9 mouse cellular contexts compared by ENCODE assay signal in genomic region chr11:99189154-99189582, GRCm38 (mm10). TPM values are rescaled to one million over a fixed set of nuclear protein-coding genes. Genes with fewer than 3 reads are reported as not detected.
DNase-seq lines count a peak whose midpoint lies in the region; ATAC-seq and TF ChIP-seq lines count a peak whose summit lies in the region.
"Had no signal": no experiment of that assay in that cellular context is flagged by ENCODE, and none has a peak within 500 bp of the region (broad histone marks: within the 10 kb centered on the region; RNA-seq: fewer than 3 reads in every experiment).

No protein-coding gene starts in this region.

- DNase-seq in kidney, adult 11 months: peak; percentile 12
- DNase-seq in ES-E14 (ENCODE audit: low read depth, low spot score): peak; percentile 62
- peak; percentile 66 for DNase-seq in gastrocnemius, adult 2 months
- peak; percentile 73 for DNase-seq in limb, embryonic 11.5 days (ENCODE audit: low spot score)
- peak; percentile 37 for DNase-seq in ovary, postnatal 36 days (ENCODE audit: low spot score)
- peak; percentile 63 to 66 for DNase-seq in thymus, postnatal 36 days

- H3K9ac ChIP-seq in kidney, embryonic 15.5 days: no peak overlapping the region
- H3K9ac ChIP-seq in ES-E14 (ENCODE audit: insufficient read depth, low read depth, low read length, poor library complexity, severe bottlenecking): no peak overlapping the region
- H3K9ac ChIP-seq in limb, embryonic 11.5 days (ENCODE audit: low read length): no peak overlapping the region
- H3K9ac ChIP-seq: midbrain, embryonic 12.5 days had no signal

- no peak overlapping the region for H3K27ac ChIP-seq in kidney, embryonic 15.5 days
- H3K27ac ChIP-seq in ES-E14 (ENCODE audit: insufficient read depth, low read depth, low read length, poor library complexity, severe bottlenecking): no peak overlapping the region
- no peak overlapping the region for H3K27ac ChIP-seq in gastrocnemius, adult 2 months
- H3K27ac ChIP-seq in limb, embryonic 11.5 days (replicated peaks; ENCODE audit: low read depth, low read length): no peak overlapping the region
- H3K27ac ChIP-seq: midbrain, embryonic 12.5 days had no signal

- ATAC-seq in kidney, embryonic 15.5 days (replicated peaks; ENCODE audit: low FRiP score): no peak
- 0 out of 2 replicates have a peak, but pooled peaks have one; percentile 26 for ATAC-seq in cerebellum, adult (ENCODE audit: insufficient number of reproducible peaks, low FRiP score, low TSS enrichment)
- ATAC-seq in limb, embryonic 11.5 days (ENCODE audit: insufficient number of reproducible peaks, low FRiP score, low TSS enrichment, low read depth): no peak

- in situ Hi-C loops in ES-E14 (cut with MboI; ENCODE audit: low sequenced_read_pairs in 2 of 2, unreplicated experiment in 2 of 2): no loop called here

- intact Hi-C loops in gastrocnemius, adult 2 months (cut with DNase I): loop anchor here (1.0 to 5.0 kb wide), 3 partner anchors 58 to 120 kb away; no protein-coding TSS in a partner anchor

- no peaks in the 10 kb centered on the region; the same call in 1 of the 2 replicates for H3K9me3 ChIP-seq in kidney, embryonic 15.5 days (replicated peaks)
- no peaks in the 10 kb centered on the region for H3K9me3 ChIP-seq in ES-E14 (ENCODE audit: control insufficient read depth, insufficient read depth, low read depth, low read length)
- no peaks in the 10 kb centered on the region for H3K9me3 ChIP-seq in limb, embryonic 11.5 days (ENCODE audit: control insufficient read depth, low read length)
- H3K9me3 ChIP-seq: midbrain, embryonic 12.5 days had no signal

- TF ChIP-seq CTCF in gastrocnemius, adult 2 months (IDR thresholded peaks at IDR 0.05): peak; percentile 95

- H3K27me3 ChIP-seq in kidney, embryonic 15.5 days: peaks cover 4% of the 10 kb centered on the region; the same call in 1 of the 2 replicates
- no peaks in the 10 kb centered on the region for H3K27me3 ChIP-seq in limb, embryonic 11.5 days (ENCODE audit: control insufficient read depth, insufficient read depth, low read length)

- H3K4me1 ChIP-seq in kidney, embryonic 15.5 days: no peaks in the 10 kb centered on the region
- H3K4me1 ChIP-seq in ES-E14 (ENCODE audit: control insufficient read depth in 2 of 2, insufficient read depth in 2 of 2, low read length in 2 of 2, poor library complexity in 1 of 2): no peaks in the 10 kb centered on the region
- H3K4me1 ChIP-seq in limb, embryonic 11.5 days (ENCODE audit: control insufficient read depth, insufficient read depth, low read length): no peaks in the 10 kb centered on the region
- H3K4me1 ChIP-seq: midbrain, embryonic 12.5 days had no signal

- no peaks in the 10 kb centered on the region for H3K36me3 ChIP-seq in kidney, embryonic 15.5 days
- no peaks in the 10 kb centered on the region for H3K36me3 ChIP-seq in ES-E14 (ENCODE audit: control insufficient read depth, insufficient read depth, low read length, poor library complexity, severe bottlenecking)
- no peaks in the 10 kb centered on the region for H3K36me3 ChIP-seq in limb, embryonic 11.5 days (ENCODE audit: control insufficient read depth, insufficient read depth, low read length)
- H3K36me3 ChIP-seq: midbrain, embryonic 12.5 days had no signal

- WGBS in kidney, embryonic 15.5 days: 21% methylated on average over 14 of the region's 14 CpGs
- 21% methylated on average over 14 of the region's 14 CpGs for WGBS in limb, embryonic 11.5 days

- no peak overlapping the region for H3K4me2 ChIP-seq in kidney, embryonic 15.5 days
- no peak overlapping the region for H3K4me2 ChIP-seq in limb, embryonic 11.5 days (ENCODE audit: low read depth, severe bottlenecking)
- H3K4me2 ChIP-seq: midbrain, embryonic 12.5 days had no signal

- H3K4me3 ChIP-seq in kidney, embryonic 15.5 days (replicated peaks): no peak overlapping the region
- no peak overlapping the region for H3K4me3 ChIP-seq in ES-E14 (ENCODE audit: insufficient read depth in 1 of 2, low read depth in 1 of 2, low read length in 2 of 2, poor library complexity in 1 of 2, severe bottlenecking in 1 of 2)
- H3K4me3 ChIP-seq in gastrocnemius, adult 2 months: no peak overlapping the region
- H3K4me3 ChIP-seq in limb, embryonic 11.5 days (ENCODE audit: low read depth, low read length): no peak overlapping the region
- H3K4me3 ChIP-seq: midbrain, embryonic 12.5 days had no signal

TF ChIP-seq in ES-E14, 5 proteins besides CTCF, POLR2A, EP300 and RAD21:
- TF ChIP-seq ZNF384 (IDR thresholded peaks at IDR 0.05; ENCODE audit: low read depth, low read length): no peak
- TF ChIP-seq ZC3H11A (IDR thresholded peaks at IDR 0.05; ENCODE audit: borderline replicate concordance, low read depth, low read length): peak; percentile 43; the same call in 1 of the 2 replicates
- TF ChIP-seq MAFK (IDR thresholded peaks at IDR 0.05; ENCODE audit: insufficient read depth, low read depth, low read length): 0 out of 2 replicates have a peak, but pooled peaks have one; percentile 19

RNA-seq across cellular contexts. Expression of gene Ccr7, which starts 34.3 kb away (rescaled TPM):
- 0.17 and 0.18 TPM in 2 replicates for polyA plus RNA-seq in kidney, embryonic 15.5 days (2015; fragmentation: Nextera tagmentation; extraction: Ambion mirVana)
- 0.58 and 1.4 TPM in 2 replicates for total RNA-seq in ES-E14 (2012; rRNA removed)
- not detected for total RNA-seq in gastrocnemius, adult 2 months (2021)
- polyA plus RNA-seq in limb, embryonic 11.5 days (2014; fragmentation: Nextera tagmentation; extraction: Ambion mirVana): 1.0 and 1.3 TPM in 2 replicates

RNA-seq across cellular contexts. Expression of gene Smarce1, which starts 41.6 kb away (rescaled TPM):
- polyA plus RNA-seq in kidney, embryonic 15.5 days (2015; fragmentation: Nextera tagmentation; extraction: Ambion mirVana): 243 and 249 TPM in 2 replicates
- 85.4 and 130 TPM in 2 replicates for total RNA-seq in ES-E14 (2012; rRNA removed)
- total RNA-seq in gastrocnemius, adult 2 months (2021): 10 to 100 TPM; 33.2 to 33.4 TPM
- 261 and 272 TPM in 2 replicates for polyA plus RNA-seq in limb, embryonic 11.5 days (2014; fragmentation: Nextera tagmentation; extraction: Ambion mirVana)

RNA-seq across cellular contexts. Expression of gene Krt222, which starts 54.7 kb away (rescaled TPM):
- polyA plus RNA-seq in kidney, embryonic 15.5 days (2015; fragmentation: Nextera tagmentation; extraction: Ambion mirVana): 0.45 and 0.49 TPM in 2 replicates
- total RNA-seq in ES-E14 (2012; rRNA removed): 0.11 and 0.22 TPM in 2 replicates
- total RNA-seq in gastrocnemius, adult 2 months (2021): 1 to 10 TPM; 2.0 to 6.1 TPM
- polyA plus RNA-seq in limb, embryonic 11.5 days (2014; fragmentation: Nextera tagmentation; extraction: Ambion mirVana): 0.13 and 0.16 TPM in 2 replicates

Comparison
In these comparisons a context has a peak if more than half of its experiments do, and no peak if none do; other contexts are left out.
1. DNase-seq: peak in every context shown above with its lines; median percentile 73 in limb, embryonic 11.5 days; 66 in gastrocnemius, adult 2 months; 64 in thymus, postnatal 36 days; 62 in ES-E14; 37 in ovary, postnatal 36 days; 12 in kidney, adult 11 months.